Mouse (Mus musculus) MEL (cell line): ENCODE data around the gene Taok1. TPM values are rescaled to one million over a fixed set of nuclear protein-coding genes. Genes with fewer than 3 reads are reported as not detected.

Source experiments
- DNase-seq: peaks from one replicate; pipeline ENCODE4 v3.0.0; 2011; ENCODE audit warnings: low read depth, low spot score
- H3K27ac ChIP-seq: 2 replicates; pipeline ENCODE4 v1.5.1; 2012; ENCODE audit warnings: low read depth, mild to moderate bottlenecking, control low read depth, low read length, moderate library complexity; ENCODE audit not compliant: control insufficient read depth
- H3K27me3 ChIP-seq, 2 experiments: fragments of 150-350 bp in 1 of 2; sonication (generic) in 1 of 2; 2 replicates each; pipeline ENCODE4 v1.6.1; 2012; ENCODE audit warnings: low read length in 2 of 2, mild to moderate bottlenecking in 2 of 2, improper control_type of control experiment in 1 of 2, moderate library complexity in 1 of 2; ENCODE audit not compliant: insufficient read depth in 2 of 2, control insufficient read depth in 1 of 2
- H3K36me3 ChIP-seq, 2 experiments: 2 replicates each; pipeline ENCODE4 v1.6.1; 2012 to 2014; ENCODE audit warnings: low read length in 2 of 2, improper control_type of control experiment in 1 of 2, inconsistent platforms in 1 of 2, mild to moderate bottlenecking in 1 of 2; ENCODE audit not compliant: insufficient read depth in 2 of 2, control insufficient read depth in 1 of 2
- H3K4me1 ChIP-seq, 2 experiments: fragments of 150-350 bp in 1 of 2; sonication (generic) in 1 of 2; 2 replicates each; pipeline ENCODE4 v1.6.1; 2012; ENCODE audit warnings: low read length in 2 of 2, improper control_type of control experiment in 1 of 2, mild to moderate bottlenecking in 1 of 2; ENCODE audit not compliant: insufficient read depth in 2 of 2, control insufficient read depth in 1 of 2
- H3K4me3 ChIP-seq, 2 experiments: fragments of 150-350 bp in 1 of 2; sonication (generic) in 1 of 2; 2 replicates each; pipeline ENCODE4 v1.5.1; 2012; ENCODE audit warnings: low read depth in 2 of 2, low read length in 2 of 2, mild to moderate bottlenecking in 2 of 2, moderate library complexity in 2 of 2, control low read depth in 1 of 2, improper control_type of control experiment in 1 of 2; ENCODE audit not compliant: control insufficient read depth in 1 of 2, insufficient read depth in 1 of 2
- H3K79me2 ChIP-seq: 2 replicates; pipeline ENCODE4 v1.6.1; 2012; ENCODE audit warnings: mild to moderate bottlenecking, low read length, moderate library complexity; ENCODE audit not compliant: control insufficient read depth, poor library complexity, insufficient read depth
- H3K9ac ChIP-seq: 2 replicates; pipeline ENCODE4 v1.6.1; 2012; ENCODE audit warnings: low read depth, mild to moderate bottlenecking, control low read depth, low read length, moderate library complexity; ENCODE audit not compliant: control insufficient read depth, poor library complexity, severe bottlenecking
- H3K9me3 ChIP-seq: fragments of 150-350 bp; sonication (generic); replicated peaks from 2 replicates; pipeline ENCODE4 v1.6.1; 2012; ENCODE audit warnings: mild to moderate bottlenecking, low read length, improper control_type of control experiment, moderate library complexity; ENCODE audit not compliant: insufficient read depth
- CHD1 ChIP-seq: IDR thresholded peaks from 2 replicates; pipeline ENCODE4 v1.6.1; 2012; ENCODE audit warnings: low read depth, mild to moderate bottlenecking, inconsistent platforms, low read length, improper control_type of control experiment
- CHD2 ChIP-seq: IDR thresholded peaks from 2 replicates; pipeline ENCODE4 v1.6.1; 2011; ENCODE audit warnings: low read length, improper control_type of control experiment
- ELF1 ChIP-seq: IDR thresholded peaks from 2 replicates; pipeline ENCODE4 v1.6.1; 2014; ENCODE audit warnings: low read depth, mild to moderate bottlenecking, inconsistent platforms, low read length, improper control_type of control experiment, moderate library complexity
- EP300 ChIP-seq, 2 experiments: IDR thresholded peaks; 2 replicates each; pipeline ENCODE4 v1.6.1; 2011; ENCODE audit warnings: improper control_type of control experiment in 2 of 2, low read length in 2 of 2, low read depth in 1 of 2, mild to moderate bottlenecking in 1 of 2
- ETS1 ChIP-seq: IDR thresholded peaks from 2 replicates; pipeline ENCODE4 v1.6.1; 2012; ENCODE audit warnings: low read depth, mild to moderate bottlenecking, inconsistent platforms, low read length, improper control_type of control experiment, moderate library complexity
- GABPA ChIP-seq: IDR thresholded peaks from 2 replicates; pipeline ENCODE4 v1.6.1; 2012; ENCODE audit warnings: low read depth, mild to moderate bottlenecking, inconsistent platforms, low read length, improper control_type of control experiment, moderate library complexity
- GATA1 ChIP-seq: IDR thresholded peaks from 2 replicates; pipeline ENCODE4 v1.6.1; 2011; ENCODE audit warnings: low read depth, low read length, improper control_type of control experiment
- KAT2A ChIP-seq: conservative IDR thresholded peaks from 2 replicates; pipeline ENCODE4 v1.6.1; 2012; ENCODE audit warnings: low read depth, low read length, improper control_type of control experiment, inconsistent platforms
- MAX ChIP-seq: IDR thresholded peaks from 2 replicates; pipeline ENCODE4 v1.6.1; 2011; ENCODE audit warnings: low read length, improper control_type of control experiment
- MEF2A ChIP-seq: IDR thresholded peaks from 2 replicates; pipeline ENCODE4 v1.6.1; 2014; ENCODE audit warnings: low read depth, mild to moderate bottlenecking, inconsistent platforms, low read length, improper control_type of control experiment; ENCODE audit not compliant: poor library complexity, insufficient replicate concordance, severe bottlenecking; ENCODE audit errors: extremely low read depth
- MXI1 ChIP-seq: IDR thresholded peaks from 2 replicates; pipeline ENCODE4 v1.6.1; 2011; ENCODE audit warnings: mild to moderate bottlenecking, low read depth, low read length, improper control_type of control experiment
- MYB ChIP-seq: IDR thresholded peaks from 2 replicates; pipeline ENCODE4 v1.6.1; 2011; ENCODE audit warnings: mild to moderate bottlenecking, low read depth, low read length, improper control_type of control experiment
- MYC ChIP-seq: IDR thresholded peaks from 2 replicates; pipeline ENCODE4 v1.6.1; 2011; ENCODE audit warnings: low read depth, mild to moderate bottlenecking, low read length, improper control_type of control experiment, moderate library complexity
- NELFE ChIP-seq: IDR thresholded peaks from 2 replicates; pipeline ENCODE4 v1.6.1; 2011; ENCODE audit warnings: low read depth, low read length, improper control_type of control experiment
- NRF1 ChIP-seq: IDR thresholded peaks from 2 replicates; pipeline ENCODE4 v1.6.1; 2014; ENCODE audit warnings: low read depth, mild to moderate bottlenecking, inconsistent platforms, low read length, improper control_type of control experiment, moderate library complexity; ENCODE audit not compliant: poor library complexity, insufficient read depth, severe bottlenecking
- POLR2A ChIP-seq, 2 experiments: IDR thresholded peaks; 2 replicates each; pipeline ENCODE4 v1.6.1; 2011 to 2012; ENCODE audit warnings: low read length in 2 of 2, mild to moderate bottlenecking in 2 of 2, control low read depth in 1 of 2, improper control_type of control experiment in 1 of 2, low read depth in 1 of 2, moderate library complexity in 1 of 2; ENCODE audit not compliant: control insufficient read depth in 1 of 2, insufficient read depth in 1 of 2, poor library complexity in 1 of 2
- POLR2AphosphoS2 ChIP-seq: IDR thresholded peaks from 2 replicates; pipeline ENCODE4 v1.6.1; 2011; ENCODE audit warnings: low read length, improper control_type of control experiment
- RAD21 ChIP-seq: IDR thresholded peaks from 2 replicates; pipeline ENCODE4 v1.6.1; 2011; ENCODE audit warnings: mild to moderate bottlenecking, low read depth, low read length, improper control_type of control experiment
- SIN3A ChIP-seq: IDR thresholded peaks from 2 replicates; pipeline ENCODE4 v1.6.1; 2012; ENCODE audit warnings: low read length, improper control_type of control experiment, inconsistent platforms
- TAL1 ChIP-seq: IDR thresholded peaks from 2 replicates; pipeline ENCODE4 v1.6.1; 2012; ENCODE audit warnings: mild to moderate bottlenecking, inconsistent platforms, low read length, moderate library complexity, mixed read lengths
- TBP ChIP-seq: IDR thresholded peaks from 2 replicates; pipeline ENCODE4 v1.8.0; 2011; ENCODE audit warnings: low read depth, low read length, improper control_type of control experiment
- TCF12 ChIP-seq: IDR thresholded peaks from 2 replicates; pipeline ENCODE4 v1.6.1; 2014; ENCODE audit warnings: low read depth, mild to moderate bottlenecking, inconsistent platforms, low read length, improper control_type of control experiment, moderate library complexity
- UBTF ChIP-seq: IDR thresholded peaks from 2 replicates; pipeline ENCODE4 v1.6.1; 2012; ENCODE audit warnings: low read depth, mild to moderate bottlenecking, inconsistent platforms, low read length, improper control_type of control experiment, moderate library complexity, borderline replicate concordance; ENCODE audit not compliant: insufficient read depth
- USF1 ChIP-seq: IDR thresholded peaks from 2 replicates; pipeline ENCODE4 v1.6.1; 2014; ENCODE audit warnings: low read depth, mild to moderate bottlenecking, inconsistent platforms, low read length, improper control_type of control experiment, moderate library complexity
- USF2 ChIP-seq, 2 experiments: IDR thresholded peaks; 2 replicates each; pipeline ENCODE4 v1.6.1; 2011 to 2012; ENCODE audit warnings: improper control_type of control experiment in 2 of 2, low read length in 2 of 2, borderline replicate concordance in 1 of 2, inconsistent platforms in 1 of 2, low read depth in 1 of 2, mild to moderate bottlenecking in 1 of 2; ENCODE audit not compliant: insufficient read depth in 1 of 2
- ZMIZ1 ChIP-seq: IDR thresholded peaks from 2 replicates; pipeline ENCODE4 v1.6.1; 2012; ENCODE audit warnings: low read depth, mild to moderate bottlenecking, inconsistent platforms, low read length, improper control_type of control experiment, moderate library complexity
- polyA plus RNA-seq, 2 experiments: library from polyadenylated mRNA; stranded (reverse) in 1 of 2; unstranded in 1 of 2; fragments of >175 nt in 1 of 2; fragments of >200 nt in 1 of 2; gene quantifications; 2 replicates each; pipeline versions ENCODE4 v1.2.1 to v1.2.4; 2012; ENCODE audit warnings: low replicate concordance in 2 of 2, low read depth in 1 of 2; ENCODE audit not compliant: insufficient read length in 2 of 2, insufficient read depth in 1 of 2, missing spikeins in 1 of 2
- total RNA-seq: library from RNA; depleted of rRNA; stranded (reverse); fragments of 300-350 nt; gene quantifications from 2 replicates; pipeline ENCODE4 v1.2.3, GENCODE M21; 2012

Gene Taok1
- total and polyA plus RNA-seq, 3 experiments: 7.9 to 31.0 (median 15.9) TPM

GRCm38 (mm10) chr11:77513811-77514170 lies 93.8 kb downstream of the Taok1 start:
- DNase-seq: no peak
- peaks cover 2 to 17% of the 10 kb centered on the region in 2 experiments; a peak in 3 of 4 replicates for H3K4me1 ChIP-seq
- H3K4me3 ChIP-seq: peak overlapping the region; percentile 85 to 96
- H3K9ac ChIP-seq: peak overlapping the region; percentile 84
- H3K9me3 ChIP-seq: no peaks in the 10 kb centered on the region
- H3K36me3 ChIP-seq: peaks cover 0 to 8% of the 10 kb centered on the region in 2 experiments; a peak in 2 of 4 replicates
- TF ChIP-seq MAX: 0 out of 2 replicates have a peak, but pooled peaks have one; percentile 37
- 0 out of 2 replicates have a peak, but pooled peaks have one; percentile 14 for TF ChIP-seq CHD1
- TF ChIP-seq MXI1: 0 out of 2 replicates have a peak, but pooled peaks have one; percentile 8
- TF ChIP-seq POLR2A (IDR thresholded peaks at IDR 0.05; ENCODE audit: control insufficient read depth in 1 of 2, insufficient read depth in 1 of 2, low read depth in 1 of 2, low read length in 2 of 2, poor library complexity in 1 of 2): no peak
- TF ChIP-seq MYC: 0 out of 2 replicates have a peak, but pooled peaks have one; percentile 6
- TF ChIP-seq, all 39 proteins: peak for 4
- Histone ChIP-seq H3K27ac (peak overlapping the region; percentile 43), H3K79me2 (peaks cover 2% of the 10 kb centered on the region; the same call in 1 of the 2 replicates), H3K27me3 (no peaks in the 10 kb centered on the region)

GRCm38 (mm10) chr11:77512891-77513810 lies 94.5 kb downstream of the Taok1 start:
- H3K4me1 ChIP-seq: peaks cover 2 to 21% of the 10 kb centered on the region in 2 experiments; a peak in 3 of 4 replicates
- peak overlapping the region; percentile 86 to 99 for H3K4me3 ChIP-seq
- no peaks in the 10 kb centered on the region for H3K9me3 ChIP-seq
- H3K27ac ChIP-seq: peak overlapping the region; percentile 43
- H3K79me2 ChIP-seq: peaks cover 2% of the 10 kb centered on the region; the same call in 1 of the 2 replicates
- no peaks in the 10 kb centered on the region for H3K27me3 ChIP-seq
- peak; percentile 94 for DNase-seq
- peak overlapping the region; percentile 84 for H3K9ac ChIP-seq
- H3K36me3 ChIP-seq: peaks cover 0 to 8% of the 10 kb centered on the region in 2 experiments; a peak in 2 of 4 replicates
- TF ChIP-seq POLR2A (IDR thresholded peaks at IDR 0.05; ENCODE audit: control insufficient read depth in 1 of 2, insufficient read depth in 1 of 2, low read depth in 1 of 2, low read length in 2 of 2, poor library complexity in 1 of 2) (peak; percentile 51 to 88; a peak in 3 of 4 replicates), TAL1 (no peak), GATA1 (no peak), GABPA (no peak), POLR2AphosphoS2 (peak; percentile 91), MEF2A (no peak), TBP (peak; percentile 24; the same call in 1 of the 2 replicates), ETS1 (no peak), NELFE (peak; percentile 84), NRF1 (peak; percentile 77), EP300 (IDR thresholded peaks at IDR 0.05; ENCODE audit: low read depth in 1 of 2, low read length in 2 of 2) (0 out of 4 replicates have a peak, but pooled peaks of 1 of the 2 experiments have one; percentile 0), MYB (no peak), USF1 (peak; percentile 1; the same call in 1 of the 2 replicates), CHD2 (no peak), MXI1 (peak; percentile 71; the same call in 1 of the 2 replicates), UBTF (0 out of 2 replicates have a peak, but pooled peaks have one; percentile 57), KAT2A (no peak), ELF1 (peak; percentile 60; the same call in 1 of the 2 replicates), RAD21 (no peak), MAX (no peak; the same call in 1 of the 2 replicates), CHD1 (peak; percentile 79; the same call in 1 of the 2 replicates), MYC (peak; percentile 50), SIN3A (peak; percentile 73), TCF12 (peak; percentile 31; the same call in 1 of the 2 replicates), ZMIZ1 (peak; percentile 82), USF2 (IDR thresholded peaks at IDR 0.05; ENCODE audit: borderline replicate concordance in 1 of 2, insufficient read depth in 1 of 2, low read depth in 1 of 2, low read length in 2 of 2) (no peak)
